In the genomic region with DNA sequence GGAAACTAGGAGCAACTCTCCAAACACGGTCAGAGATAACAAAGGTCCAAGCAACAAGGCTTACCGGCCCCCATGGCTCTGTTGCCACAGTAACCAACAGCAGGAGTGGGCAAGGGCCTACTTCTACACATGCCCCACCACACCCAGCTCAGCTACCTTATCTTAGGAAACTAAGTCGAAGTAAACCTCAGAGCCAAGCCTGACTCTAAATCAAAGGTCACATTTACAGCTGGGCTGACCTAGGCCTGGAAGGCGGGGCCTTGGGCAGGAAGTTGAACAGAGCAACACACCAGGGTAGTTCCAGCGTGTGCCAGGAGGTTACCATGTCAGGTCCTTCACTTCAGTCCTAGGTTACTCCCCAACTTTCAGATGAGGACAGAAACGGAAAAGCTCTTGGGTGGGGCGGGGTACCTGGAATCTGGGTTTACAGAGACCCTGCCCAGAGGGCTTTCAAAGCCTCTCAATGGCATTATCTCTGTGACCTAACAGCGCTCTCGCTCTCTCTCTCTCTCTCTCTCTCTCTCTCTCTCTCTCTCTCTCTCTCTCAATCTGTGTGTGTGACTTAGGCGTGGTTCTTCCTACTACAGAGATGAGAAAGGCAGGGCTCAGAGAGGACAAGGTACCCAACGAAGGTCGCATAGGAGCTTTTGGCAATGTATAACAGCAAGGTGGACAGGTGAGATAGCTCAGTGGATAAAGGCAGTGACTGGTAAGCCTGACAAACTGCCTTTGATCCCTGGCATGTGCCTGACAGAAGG, we compare ENCODE assay signal across 8 mouse cellular contexts. TPM values are rescaled to one million over a fixed set of nuclear protein-coding genes. Genes with fewer than 3 reads are reported as not detected.
DNase-seq lines count a peak whose midpoint lies in the region; ATAC-seq lines count a peak whose summit lies in the region.

No protein-coding gene starts in this region.

- intact Hi-C loops in left cerebral cortex, postnatal 36 days (cut with DNase I): no loop called here

- DNase-seq in urinary bladder, postnatal 14 days (ENCODE audit: low spot score): peak; percentile 43
- DNase-seq in urinary bladder, postnatal 10 days (ENCODE audit: low spot score): no peak
- DNase-seq in lung, postnatal 36 days: peak; percentile 73
- peak; percentile 90 for DNase-seq in yolk sac, embryonic 10.5 days (ENCODE audit: low spot score)
- DNase-seq in cerebellum, postnatal 14 days: no peak
- no peak for DNase-seq in layer of hippocampus, postnatal 14 days (ENCODE audit: low spot score in 2 of 2)
- no peak for DNase-seq in left cerebral cortex, postnatal 36 days (ENCODE audit: low spot score in 2 of 2)

- peak; percentile 10 for ATAC-seq in granulocyte monocyte progenitor cell, adult 5-6 weeks (replicated peaks; ENCODE audit: poor library complexity, severe bottlenecking)

RNA-seq across cellular contexts. Expression of a gene that starts 8.3 kb away (rescaled TPM):
- total RNA-seq in granulocyte monocyte progenitor cell, adult 5-6 weeks (2014; fragmentation: Nextera tagmentation): 172 and 174 TPM in 2 replicates
- total RNA-seq in granulocyte monocyte progenitor cell, adult 5-6 weeks (2017): 148 and 151 TPM in 2 replicates
- total RNA-seq in layer of hippocampus, postnatal 14 days (2021): 10 to 100 TPM; 13.6 to 14.4 TPM
- 10 to 100 TPM in 1 of 2 experiments, 1 to 10 TPM in 1; 9.9 to 13.6 TPM for total RNA-seq in left cerebral cortex, postnatal 36 days (2021)

Comparison
In these comparisons a context has a peak if more than half of its experiments do, and no peak if none do; other contexts are left out.
1. DNase-seq: peak in urinary bladder, postnatal 14 days (single experiment), lung, postnatal 36 days (single experiment) and yolk sac, embryonic 10.5 days (single experiment); none in urinary bladder, postnatal 10 days (single experiment), cerebellum, postnatal 14 days (0 of 2), layer of hippocampus, postnatal 14 days (0 of 2) and left cerebral cortex, postnatal 36 days (0 of 2).
2. RNA of a gene that starts 8.3 kb away (total RNA-seq): 148 to 174 TPM in granulocyte monocyte progenitor cell, adult 5-6 weeks; 13.6 to 14.4 TPM in layer of hippocampus, postnatal 14 days and 9.9 to 13.6 TPM in left cerebral cortex, postnatal 36 days; every median in the first group is over 4 times any median in the second.